Mouse (Mus musculus) neural tube, embryonic 13.5 days (tissue): ENCODE data around the gene F3. TPM values are rescaled to one million over a fixed set of nuclear protein-coding genes. Genes with fewer than 3 reads are reported as not detected.
"Not testable (repeated sequence)": the region's sequence is repeated elsewhere in the genome, so short reads cannot be mapped to it uniquely, and the experiment has no call there.

Source experiments
- ATAC-seq: fragments of 200-750 bp; cut with Nextera tagmentation; 2 replicates; pipeline ENCODE4 v1.8.0; 2017; ENCODE audit warnings: low read depth, mild to moderate bottlenecking, moderate TSS enrichment, moderate library complexity
- H3K27ac ChIP-seq: fragments of 300-500 bp; sonication (generic); replicated peaks from 2 replicates; pipeline ENCODE4 v1.5.1; 2015; ENCODE audit warnings: moderate library complexity, mild to moderate bottlenecking, inconsistent platforms
- H3K27me3 ChIP-seq: fragments of 300-500 bp; sonication (generic); 2 replicates; pipeline ENCODE4 v1.6.1; 2015; ENCODE audit warnings: mild to moderate bottlenecking, inconsistent platforms
- H3K36me3 ChIP-seq: fragments of 300-500 bp; sonication (generic); 2 replicates; pipeline ENCODE4 v1.6.1; 2015; ENCODE audit warnings: mild to moderate bottlenecking, inconsistent platforms
- H3K4me1 ChIP-seq: fragments of 300-500 bp; sonication (generic); replicated peaks from 2 replicates; pipeline ENCODE4 v1.6.1; 2015; ENCODE audit warnings: inconsistent platforms
- H3K4me2 ChIP-seq: fragments of 300-500 bp; sonication (generic); 2 replicates; pipeline ENCODE4 v1.6.1; 2015; ENCODE audit warnings: inconsistent platforms, mild to moderate bottlenecking, moderate library complexity
- H3K4me3 ChIP-seq: fragments of 300-500 bp; sonication (generic); 2 replicates; pipeline ENCODE4 v1.5.1; 2015; ENCODE audit warnings: mild to moderate bottlenecking, inconsistent platforms
- H3K9ac ChIP-seq: fragments of 300-500 bp; sonication (generic); 2 replicates; pipeline ENCODE4 v1.6.1; 2015; ENCODE audit warnings: moderate library complexity, mild to moderate bottlenecking, inconsistent platforms
- H3K9me3 ChIP-seq: fragments of 300-500 bp; sonication (generic); 2 replicates; pipeline ENCODE4 v1.6.1; 2016; ENCODE audit warnings: inconsistent platforms
- WGBS: fragments of 180-500 bp; shearing (Covaris S2); methylation state at CpG from one replicate; pipeline ENCODE4 v1.1.7; 2015; 5-methylcytosine and 5-hydroxymethylcytosine counted together
- polyA plus RNA-seq: library from polyadenylated mRNA; unstranded; fragments of >200 nt; fragmentation: Nextera tagmentation; extraction: Ambion mirVana; gene quantifications from 2 replicates; pipeline ENCODE4 v1.2.1, GENCODE M21; 2015

F3 gene
- polyA plus RNA-seq, 1 experiment from 2014 or later, result 4.5 TPM

DNA sequence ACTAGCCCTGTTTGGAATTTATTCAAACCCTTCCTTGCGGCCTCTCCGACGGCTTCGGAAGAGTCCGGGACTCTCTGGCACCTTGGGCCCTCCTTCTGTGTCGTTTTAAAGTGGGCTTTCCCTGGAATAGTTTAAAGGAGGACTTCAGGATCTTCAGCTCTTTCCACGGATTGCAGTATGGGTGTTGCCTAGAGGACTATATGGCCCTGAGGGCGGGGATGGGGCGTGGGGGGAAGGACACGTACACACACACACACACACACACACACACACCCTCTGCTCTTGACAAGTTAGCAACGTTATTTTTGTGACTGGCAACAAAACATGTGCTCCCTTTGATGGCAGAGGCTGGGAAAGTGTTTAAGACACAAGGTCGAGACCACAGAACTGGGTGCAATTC, 1.2 kb downstream of the F3 start:
- WGBS, result 31% methylated on average over 12 of the region's 12 CpGs
- peaks cover 18% of the 10 kb centered on the region; the same call in 1 of the 2 replicates for H3K27me3 ChIP-seq
- H3K4me3 ChIP-seq, result peak overlapping the region; percentile 62
- no peak overlapping the region for H3K27ac ChIP-seq
- H3K36me3 ChIP-seq, result no peaks in the 10 kb centered on the region
- no peaks in the 10 kb centered on the region for H3K9me3 ChIP-seq
- H3K4me1 ChIP-seq, result peaks cover 34% of the 10 kb centered on the region
- H3K4me2 ChIP-seq, result peak overlapping the region; percentile 82
- H3K9ac ChIP-seq, result peak overlapping the region; percentile 68
- ATAC-seq, result no peak

DNA sequence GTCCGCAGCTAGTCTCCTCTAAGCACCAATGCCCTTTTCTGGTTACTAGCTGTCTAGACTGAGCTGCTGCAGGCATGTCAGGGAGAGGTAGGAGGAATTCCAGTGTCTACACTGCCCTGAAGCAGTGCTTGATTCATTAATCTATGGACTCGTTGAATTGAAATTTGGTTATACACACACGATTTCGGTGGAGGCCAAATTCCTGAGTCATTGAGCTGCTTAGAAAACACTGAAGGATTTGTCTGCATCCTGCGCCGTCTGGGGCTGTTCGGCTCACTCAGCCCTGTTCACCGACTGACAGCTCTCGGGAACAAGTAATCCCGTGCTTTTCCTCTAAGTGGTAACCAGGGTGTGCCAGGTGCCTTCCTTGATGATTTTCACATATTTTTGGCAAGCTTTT, 2.3 kb downstream of the F3 start:
- Histone ChIP-seq H3K27me3 (peaks cover 18% of the 10 kb centered on the region; the same call in 1 of the 2 replicates), H3K4me3 (no peak overlapping the region), H3K9me3 (no peaks in the 10 kb centered on the region), H3K9ac (no peak overlapping the region), H3K36me3 (no peaks in the 10 kb centered on the region), H3K4me1 (peaks cover 34% of the 10 kb centered on the region), H3K4me2 (no peak overlapping the region), H3K27ac (no peak overlapping the region)
- no peak for ATAC-seq
- WGBS, result 84% methylated on average over 10 of the region's 10 CpGs

DNA sequence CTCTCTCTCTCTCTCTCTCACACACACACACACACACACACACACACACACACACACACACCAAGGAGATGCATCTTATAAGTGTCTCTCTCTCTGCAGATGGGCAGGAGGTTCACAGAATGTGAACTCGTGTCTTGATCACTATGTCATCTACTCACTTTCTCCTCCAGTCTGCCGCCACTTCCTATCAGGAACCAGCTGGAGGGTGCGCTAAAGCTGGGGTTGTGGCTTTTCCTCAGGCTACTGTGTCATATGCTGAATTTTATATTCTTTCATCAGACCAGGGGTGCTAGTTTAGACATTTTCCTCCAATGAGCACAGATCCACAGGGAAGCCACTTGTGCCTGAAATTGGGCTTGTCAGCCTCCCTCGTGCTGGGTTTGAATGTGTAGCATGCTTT, 6.3 kb downstream of the F3 start:
- H3K27me3 ChIP-seq, result 0 out of 2 replicates have a peak, but pooled peaks cover 6% of the 10 kb centered on the region
- peaks cover 6% of the 10 kb centered on the region; the same call in 1 of the 2 replicates for H3K36me3 ChIP-seq
- no peaks in the 10 kb centered on the region for H3K9me3 ChIP-seq
- no peak for ATAC-seq
- H3K9ac ChIP-seq, result no peak overlapping the region
- 90% methylated on average over 4 of the region's 4 CpGs for WGBS
- H3K4me3 ChIP-seq, result no peak overlapping the region
- H3K4me2 ChIP-seq, result no peak overlapping the region
- peaks cover 5% of the 10 kb centered on the region for H3K4me1 ChIP-seq
- no peak overlapping the region for H3K27ac ChIP-seq

DNA sequence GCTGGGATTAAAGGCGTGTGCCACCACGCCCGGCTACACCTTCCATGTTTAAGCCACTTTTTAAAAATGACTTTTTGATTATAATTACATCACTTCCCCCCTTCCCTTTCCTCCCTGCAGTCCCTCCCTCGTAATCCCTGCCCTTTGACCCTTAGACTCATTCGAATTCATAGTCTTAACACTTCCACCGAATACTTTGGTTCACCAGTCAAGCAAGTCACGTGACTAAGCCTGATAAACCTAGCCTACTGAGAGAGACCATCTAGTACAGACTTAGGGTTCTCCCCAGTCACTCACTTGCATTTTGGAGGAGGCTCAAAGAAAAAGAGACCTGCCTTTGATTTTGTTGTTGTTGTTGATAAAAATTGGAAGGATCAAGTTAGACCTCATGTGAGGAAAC, 12.2 kb downstream of the F3 start:
- Histone ChIP-seq H3K4me2 (no peak overlapping the region), H3K9me3 (no peaks in the 10 kb centered on the region), H3K9ac (no peak overlapping the region), H3K27me3 (no peaks in the 10 kb centered on the region), H3K27ac (no peak overlapping the region), H3K4me3 (no peak overlapping the region), H3K4me1 (peaks cover 6% of the 10 kb centered on the region; the same call in 1 of the 2 replicates), H3K36me3 (peaks cover 6% of the 10 kb centered on the region; the same call in 1 of the 2 replicates)
- 80% methylated on average over 7 of the region's 7 CpGs for WGBS
- no peak for ATAC-seq

DNA sequence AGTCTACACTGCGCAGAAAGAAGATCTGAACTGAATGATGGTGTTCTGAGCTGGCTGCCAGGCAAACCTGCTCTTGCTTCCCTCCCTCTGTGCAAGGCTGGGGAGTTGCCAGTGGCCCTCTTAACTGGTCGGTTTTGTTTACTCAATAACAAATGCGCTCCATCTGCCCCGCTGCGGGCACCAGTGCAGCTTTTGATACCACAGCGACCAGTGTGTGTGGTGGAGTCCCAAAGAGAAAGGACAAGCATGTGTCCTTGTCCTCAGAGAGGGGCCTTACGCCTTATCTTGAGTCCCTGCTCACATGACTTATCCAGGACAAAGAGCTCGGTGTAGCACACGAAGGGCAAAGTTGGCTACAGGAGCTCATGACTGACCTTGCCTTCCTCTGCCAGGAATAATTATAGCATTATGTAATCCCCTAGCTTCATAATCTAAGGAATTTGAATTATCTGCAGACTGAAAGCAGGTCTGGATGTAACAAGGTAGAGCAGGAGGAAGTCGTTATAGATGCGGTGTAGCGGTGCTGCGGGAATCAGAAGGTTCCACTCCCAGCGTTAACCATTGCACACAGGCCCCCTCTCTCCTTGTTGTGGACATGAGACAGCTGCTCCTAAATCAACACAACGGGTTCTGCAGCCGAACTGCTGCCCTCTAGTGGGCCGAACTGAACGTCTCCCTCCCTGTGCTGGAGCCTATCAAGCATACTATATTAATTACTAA, 12.8 kb downstream of the F3 start:
- Histone ChIP-seq H3K9me3 (no peaks in the 10 kb centered on the region), H3K4me2 (no peak overlapping the region), H3K4me1 (peaks cover 6% of the 10 kb centered on the region; the same call in 1 of the 2 replicates), H3K9ac (no peak overlapping the region; the same call in 1 of the 2 replicates), H3K27me3 (no peaks in the 10 kb centered on the region), H3K4me3 (no peak overlapping the region), H3K36me3 (peaks cover 6% of the 10 kb centered on the region; the same call in 1 of the 2 replicates), H3K27ac (peak overlapping the region; percentile 35; the same call in 1 of the 2 replicates)
- peak; percentile 93 for ATAC-seq
- WGBS, result 32% methylated on average over 18 of the region's 18 CpGs

DNA sequence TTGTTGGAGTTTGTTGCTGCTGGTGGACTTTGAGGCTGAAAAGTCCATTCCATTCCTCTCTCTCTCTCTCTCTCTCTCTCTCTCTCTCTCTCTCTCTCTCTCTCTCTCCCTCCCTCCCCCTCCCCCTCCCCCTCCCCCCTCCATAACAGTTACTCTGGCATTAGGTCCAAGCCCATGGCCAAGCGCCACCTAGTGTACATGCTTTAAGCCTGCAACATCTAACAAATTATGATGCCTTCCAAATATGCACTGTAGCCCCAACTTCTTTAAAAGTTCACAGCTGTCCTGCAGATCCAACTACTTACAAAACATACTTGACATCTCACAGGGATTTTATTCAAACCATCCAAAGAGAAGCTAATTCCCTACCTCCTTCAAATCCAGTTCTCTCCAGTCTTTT, 14.1 kb downstream of the F3 start:
- Histone ChIP-seq H3K9ac (no peak overlapping the region), H3K4me3 (no peak overlapping the region), H3K27ac (no peak overlapping the region), H3K4me1 (peaks cover 6% of the 10 kb centered on the region; the same call in 1 of the 2 replicates), H3K27me3 (no peaks in the 10 kb centered on the region), H3K4me2 (no peak overlapping the region), H3K9me3 (no peaks in the 10 kb centered on the region), H3K36me3 (peaks cover 6% of the 10 kb centered on the region; the same call in 1 of the 2 replicates)
- ATAC-seq, result no peak
- WGBS, result 17% methylated on average over 1 of the region's 1 CpGs

DNA sequence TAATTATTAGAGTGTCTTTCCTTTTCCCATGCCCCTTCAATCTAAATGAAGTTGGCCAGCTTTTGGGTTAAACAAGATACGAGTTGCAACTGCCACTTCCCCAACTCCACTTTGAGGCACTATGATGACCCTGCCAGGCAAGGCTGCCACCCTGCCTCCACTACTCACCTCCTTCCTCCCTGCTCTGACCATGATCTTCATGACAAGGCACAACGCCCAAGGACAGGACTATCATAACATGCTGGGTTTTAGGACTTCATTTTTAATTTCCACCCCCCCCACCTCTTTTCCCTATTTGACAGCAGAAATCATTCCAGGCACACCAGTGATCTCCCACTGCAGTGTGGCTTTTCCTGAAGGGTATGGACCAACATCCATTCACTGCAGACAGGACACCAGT, 14.6 kb downstream of the F3 start:
- no peak overlapping the region for H3K4me2 ChIP-seq
- H3K27me3 ChIP-seq, result no peaks in the 10 kb centered on the region
- H3K36me3 ChIP-seq, result peaks cover 6% of the 10 kb centered on the region; the same call in 1 of the 2 replicates
- WGBS, result 59% methylated on average over 2 of the region's 2 CpGs
- H3K9ac ChIP-seq, result no peak overlapping the region
- H3K27ac ChIP-seq, result no peak overlapping the region
- no peaks in the 10 kb centered on the region for H3K9me3 ChIP-seq
- H3K4me1 ChIP-seq, result peaks cover 6% of the 10 kb centered on the region; the same call in 1 of the 2 replicates
- no peak overlapping the region for H3K4me3 ChIP-seq
- no peak for ATAC-seq

DNA sequence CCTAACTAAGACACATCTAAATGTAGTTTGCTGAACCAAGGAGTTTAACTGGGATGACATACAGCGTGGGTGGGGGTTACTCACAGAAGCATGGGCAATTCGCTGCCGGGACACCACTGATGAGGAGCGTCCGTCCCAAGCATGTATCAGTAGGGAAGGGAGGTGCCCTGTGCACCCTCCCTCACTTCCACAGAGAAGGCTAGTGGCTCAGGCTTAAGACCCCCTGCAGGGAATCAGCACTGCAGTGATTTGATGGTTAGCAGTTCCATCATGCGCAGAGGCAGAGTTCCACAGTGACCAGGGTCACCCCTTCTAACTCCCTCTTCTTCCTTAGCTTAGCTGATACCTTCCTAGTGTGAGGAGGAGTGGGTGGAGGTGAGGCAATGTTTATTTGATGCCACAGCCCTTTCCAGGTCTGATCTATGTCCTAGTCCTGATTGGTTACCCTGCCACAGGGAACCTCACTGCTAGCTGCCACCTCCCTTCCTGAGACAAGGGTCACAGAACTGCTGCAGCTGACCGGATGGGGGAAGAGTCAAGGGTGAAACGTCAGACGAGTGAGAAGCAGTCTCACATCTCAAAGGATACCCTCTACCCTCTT, 15.5 kb downstream of the F3 start:
- Histone ChIP-seq H3K4me2 (no peak overlapping the region), H3K9ac (no peak overlapping the region), H3K4me3 (no peak overlapping the region), H3K9me3 (no peaks in the 10 kb centered on the region; the same call in 1 of the 2 replicates), H3K36me3 (peaks cover 6% of the 10 kb centered on the region; the same call in 1 of the 2 replicates), H3K27me3 (no peaks in the 10 kb centered on the region), H3K4me1 (peaks cover 6% of the 10 kb centered on the region; the same call in 1 of the 2 replicates), H3K27ac (no peak overlapping the region)
- ATAC-seq, result no peak
- 77% methylated on average over 9 of the region's 9 CpGs for WGBS

DNA sequence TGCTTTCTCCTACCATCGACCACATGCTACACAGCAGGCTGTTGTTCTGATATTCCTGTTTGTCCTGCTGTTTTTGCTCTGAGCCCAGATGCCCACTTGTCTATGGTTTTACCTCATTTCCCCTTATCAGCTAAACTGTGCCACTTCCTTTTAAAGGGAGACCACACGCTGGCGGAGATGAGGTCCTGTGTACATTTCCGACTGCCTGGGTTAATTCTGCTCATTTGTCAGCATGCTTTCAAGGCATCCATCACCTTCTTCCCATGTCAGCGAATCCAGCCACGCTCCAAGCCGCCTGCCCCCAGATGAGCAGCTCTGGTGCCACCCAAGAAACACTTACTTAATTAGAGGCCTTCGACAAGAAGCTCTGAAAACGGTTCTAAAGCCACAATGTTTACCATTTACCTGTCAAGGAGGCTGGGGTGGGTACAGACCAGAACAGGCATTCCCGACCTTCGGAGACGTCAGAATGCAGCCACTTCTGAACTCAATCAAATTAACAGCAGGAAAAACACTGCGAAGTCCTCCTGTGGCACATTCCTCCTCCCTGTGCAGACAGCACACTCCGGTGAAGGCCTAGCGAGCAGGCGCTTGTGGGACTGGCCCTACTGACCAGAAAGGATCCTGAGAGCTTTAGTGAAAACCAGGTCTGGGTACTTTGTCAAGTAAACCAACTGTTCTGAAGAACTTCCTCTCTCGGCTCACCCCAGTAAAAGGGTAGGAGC, 16.3 kb downstream of the F3 start:
- Histone ChIP-seq H3K4me2 (no peak overlapping the region), H3K4me1 (peaks cover 6% of the 10 kb centered on the region; the same call in 1 of the 2 replicates), H3K9me3 (no peaks in the 10 kb centered on the region; the same call in 1 of the 2 replicates), H3K36me3 (no peaks in the 10 kb centered on the region), H3K27ac (no peak overlapping the region), H3K27me3 (no peaks in the 10 kb centered on the region), H3K4me3 (no peak overlapping the region), H3K9ac (no peak overlapping the region)
- ATAC-seq, result no peak
- 74% methylated on average over 17 of the region's 17 CpGs for WGBS

DNA sequence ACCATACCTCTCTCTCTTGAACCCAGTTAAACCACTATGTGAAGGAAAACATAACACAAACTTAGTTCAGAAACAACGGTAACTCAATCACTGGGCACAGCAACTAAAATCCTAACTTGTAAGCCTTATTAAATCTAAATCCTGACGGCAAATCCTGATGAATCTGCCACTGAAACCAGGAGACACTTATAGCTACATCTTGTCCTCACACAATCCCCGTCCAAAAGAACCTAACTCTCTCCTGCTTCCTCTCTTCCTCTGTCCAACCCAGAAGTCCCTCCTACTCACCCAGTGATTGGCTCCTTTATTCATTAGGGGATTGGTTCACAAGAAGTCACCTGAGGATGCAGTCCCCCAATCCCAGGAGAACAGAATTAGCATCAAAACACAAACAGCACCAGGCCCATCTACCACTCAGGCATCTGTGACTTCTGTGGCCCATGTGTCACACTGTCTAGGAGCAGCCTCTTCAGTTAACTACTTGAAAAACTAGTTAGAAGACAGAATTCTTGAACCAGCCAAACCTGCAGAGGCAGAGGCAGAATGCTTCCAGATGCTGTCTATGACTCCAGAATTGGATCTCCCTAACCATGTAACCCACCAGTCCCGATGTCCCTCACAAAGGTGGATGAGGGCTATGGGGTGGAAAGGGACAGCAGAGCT, 18.0 kb downstream of the F3 start:
- not testable (repeated sequence) for ATAC-seq, H3K4me1 ChIP-seq, H3K9me3 ChIP-seq, H3K9ac ChIP-seq, H3K36me3 ChIP-seq, H3K4me2 ChIP-seq, H3K27ac ChIP-seq, H3K27me3 ChIP-seq, H3K4me3 ChIP-seq
- WGBS, result 91% methylated on average over 4 of the region's 4 CpGs

DNA sequence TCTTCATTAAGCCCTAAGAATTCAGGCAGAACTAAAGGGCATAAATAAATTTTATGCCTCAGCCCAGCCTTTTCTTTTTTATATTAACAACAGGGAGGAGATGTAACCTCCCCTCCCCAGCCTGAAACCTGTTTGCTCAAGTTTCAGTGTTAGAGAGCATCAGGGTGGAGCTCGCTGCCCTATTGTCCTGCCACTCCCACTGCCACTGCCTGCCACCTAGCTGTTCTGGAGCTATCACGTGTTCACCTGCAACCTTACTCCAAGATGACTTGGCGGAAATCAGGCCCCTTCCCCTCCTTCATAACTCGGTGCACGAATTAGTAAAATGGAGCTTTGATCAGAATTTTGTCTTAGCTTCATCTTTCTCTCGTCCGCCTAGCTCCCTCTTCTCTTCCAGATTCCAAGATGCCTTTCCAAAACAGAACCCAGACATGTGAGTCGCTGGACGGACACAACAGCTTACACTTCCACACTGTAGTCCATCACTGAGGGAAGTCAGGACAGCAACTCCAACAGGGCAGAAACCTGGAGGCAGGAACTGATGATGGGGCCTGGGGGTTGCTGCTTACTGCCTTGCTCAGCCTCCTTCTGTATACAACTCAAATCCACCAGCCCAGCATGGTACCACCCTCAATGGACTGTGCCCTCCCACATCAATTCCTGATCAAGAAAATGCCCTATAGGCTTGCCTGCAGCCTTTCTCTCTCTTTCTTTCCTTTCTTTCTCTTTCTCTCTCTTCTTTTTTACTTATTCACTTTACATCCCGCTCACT, 31.2 kb downstream of the F3 start:
- not testable (repeated sequence) for H3K27me3 ChIP-seq, ATAC-seq, H3K4me3 ChIP-seq, H3K9me3 ChIP-seq, H3K9ac ChIP-seq, H3K27ac ChIP-seq, H3K4me2 ChIP-seq, H3K4me1 ChIP-seq
- peaks cover 15% of the 10 kb centered on the region; the same call in 1 of the 2 replicates for H3K36me3 ChIP-seq
- 87% methylated on average over 10 of the region's 10 CpGs for WGBS
